Mouse (Mus musculus) liver, embryonic 13.5 days (tissue): ENCODE results near the gene Ppt2. TPM values are rescaled to one million over a fixed set of nuclear protein-coding genes. Genes with fewer than 3 reads are reported as not detected.

Experiments used
- ATAC-seq: fragments of 200-750 bp; cut with Nextera tagmentation; 2 replicates; pipeline ENCODE4 v1.8.0; 2017; ENCODE audit warnings: low read depth, mild to moderate bottlenecking, moderate number of reproducible peaks, moderate library complexity
- DNase-seq: peaks from one replicate; pipeline ENCODE4 v3.0.0; 2022
- H3K27ac ChIP-seq: fragments of 300-500 bp; sonication (generic); 2 replicates; pipeline ENCODE4 v1.5.1; 2015; ENCODE audit warnings: moderate library complexity, mild to moderate bottlenecking, inconsistent platforms
- H3K27me3 ChIP-seq: fragments of 300-500 bp; sonication (generic); 2 replicates; pipeline ENCODE4 v1.6.1; 2015; ENCODE audit warnings: mild to moderate bottlenecking, inconsistent platforms
- H3K36me3 ChIP-seq: fragments of 300-500 bp; sonication (generic); 2 replicates; pipeline ENCODE4 v1.6.1; 2015; ENCODE audit warnings: mild to moderate bottlenecking, inconsistent platforms
- H3K4me1 ChIP-seq: fragments of 300-500 bp; sonication (generic); replicated peaks from 2 replicates; pipeline ENCODE4 v1.6.1; 2015; ENCODE audit warnings: inconsistent platforms
- H3K4me2 ChIP-seq: fragments of 300-500 bp; sonication (generic); 2 replicates; pipeline ENCODE4 v1.6.1; 2015; ENCODE audit warnings: inconsistent platforms, mild to moderate bottlenecking, moderate library complexity
- H3K4me3 ChIP-seq: fragments of 300-500 bp; sonication (generic); replicated peaks from 2 replicates; pipeline ENCODE4 v1.5.1; 2015; ENCODE audit warnings: mild to moderate bottlenecking, inconsistent platforms
- H3K9ac ChIP-seq: fragments of 300-500 bp; sonication (generic); 2 replicates; pipeline ENCODE4 v1.6.1; 2015; ENCODE audit warnings: mild to moderate bottlenecking, inconsistent platforms
- H3K9me3 ChIP-seq: fragments of 300-500 bp; sonication (generic); replicated peaks from 2 replicates; pipeline ENCODE4 v1.6.1; 2016; ENCODE audit warnings: inconsistent platforms
- WGBS: fragments of 180-500 bp; shearing (Covaris S2); methylation state at CpG from one replicate; pipeline ENCODE4 v1.1.7; 2015; ENCODE audit not compliant: insufficient replicate concordance; 5-methylcytosine and 5-hydroxymethylcytosine counted together
- polyA plus RNA-seq: library from polyadenylated mRNA; unstranded; fragments of >200 nt; fragmentation: Nextera tagmentation; extraction: Ambion mirVana; gene quantifications from 2 replicates; pipeline ENCODE4 v1.2.1, GENCODE M21; 2015

Ppt2 gene
- polyA plus RNA-seq, 1 experiment from 2014 or later = 10.4 TPM

DNA sequence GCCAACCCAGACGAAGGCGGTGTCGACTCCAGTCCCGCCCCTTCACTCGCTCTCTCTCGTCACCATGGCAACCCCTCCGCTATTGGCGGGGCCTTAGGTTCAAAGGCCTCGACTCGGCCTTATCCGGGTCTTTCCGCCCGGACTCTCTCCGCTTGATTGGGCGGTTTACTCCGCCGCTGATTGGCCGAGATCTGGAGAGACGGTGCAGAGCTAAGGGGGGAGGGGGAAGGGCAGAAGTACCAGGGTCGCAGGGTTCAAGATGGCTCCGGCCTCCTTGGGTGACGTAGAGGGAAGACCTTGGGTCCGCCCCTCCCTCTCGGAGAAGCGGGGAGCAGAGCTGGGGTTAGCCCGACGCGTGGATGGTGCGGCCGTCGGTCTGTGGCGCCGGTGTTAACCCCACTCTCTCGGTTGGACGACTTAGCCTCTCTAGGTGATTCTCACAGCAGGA lies 24.2 kb downstream of the Ppt2 start, which contains the start of gene Agpat1:
Gene Agpat1, plus strand, starts transcription at position 202 of the 448 bp plus-strand sequence.
- H3K4me1 ChIP-seq = peaks cover 68% of the 10 kb centered on the region
- DNase-seq (peak; percentile 97), ATAC-seq (peak; percentile 80)

DNA sequence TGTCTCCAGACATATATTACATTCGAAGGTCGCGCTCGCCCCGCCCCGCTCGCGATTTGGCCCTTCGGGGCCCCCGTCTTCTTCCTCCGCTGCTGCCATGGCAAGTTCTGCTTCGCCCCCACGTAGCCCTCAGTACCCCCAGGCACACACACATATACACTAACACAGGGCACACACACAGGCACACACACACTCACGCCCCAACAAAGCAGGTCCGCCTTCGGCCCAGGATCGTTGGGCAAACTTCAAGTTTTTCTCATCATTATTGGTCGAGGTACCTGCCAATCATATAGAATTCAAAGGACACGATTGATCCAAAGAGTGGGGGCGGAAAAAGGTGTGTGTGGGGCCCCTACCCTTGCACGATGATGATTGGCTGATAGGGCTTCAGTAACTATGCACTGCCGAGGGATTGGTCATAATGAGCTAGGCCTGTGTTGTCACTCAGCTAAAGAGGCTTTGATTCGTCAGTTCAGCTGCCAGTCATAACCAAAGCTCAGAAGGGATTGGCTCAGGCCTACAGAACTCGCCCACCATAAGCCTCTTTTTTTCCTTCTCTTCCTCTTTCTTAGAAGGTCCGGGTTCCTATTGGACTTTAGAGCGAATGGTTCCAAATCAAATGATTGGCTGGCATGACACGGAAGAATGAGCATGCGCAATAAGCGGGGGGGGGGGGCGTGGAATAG lies 24.8 kb downstream of the Ppt2 start, which contains the start of gene Rnf5:
Gene Rnf5, minus strand, starts transcription at position 316 of the 686 bp plus-strand sequence.
- peak within 1 kb of the TSS; percentile 89 for H3K27ac ChIP-seq
- H3K4me3 ChIP-seq = peak within 1 kb of the TSS; percentile 95
- H3K27me3 ChIP-seq = no peaks in the 10 kb centered on the region
- peak within 1 kb of the TSS; percentile 97 for H3K9ac ChIP-seq
- ATAC-seq (peak; percentile 89), DNase-seq (peak; percentile 98)
- peaks cover 66% of the 10 kb centered on the region for H3K4me1 ChIP-seq
- under 1% methylated on average over 30 of the region's 30 CpGs for WGBS
- no peaks in the 10 kb centered on the region for H3K9me3 ChIP-seq
- peaks cover 32% of the 10 kb centered on the region for H3K36me3 ChIP-seq
- peak within 1 kb of the TSS; percentile 93 for H3K4me2 ChIP-seq

More for the DNA sequence above, 24.2 kb downstream of the Ppt2 start, which contains the start of gene Agpat1:
- peak within 1 kb of the TSS; percentile 97 for H3K9ac ChIP-seq
- H3K27me3 ChIP-seq = no peaks in the 10 kb centered on the region
- H3K27ac ChIP-seq = peak within 1 kb of the TSS; percentile 89
- peak within 1 kb of the TSS; percentile 93 for H3K4me2 ChIP-seq
- H3K9me3 ChIP-seq = no peaks in the 10 kb centered on the region
- H3K4me3 ChIP-seq = peak within 1 kb of the TSS; percentile 95
- WGBS = under 1% methylated on average over 35 of the region's 35 CpGs
- H3K36me3 ChIP-seq = peaks cover 32% of the 10 kb centered on the region

DNA sequence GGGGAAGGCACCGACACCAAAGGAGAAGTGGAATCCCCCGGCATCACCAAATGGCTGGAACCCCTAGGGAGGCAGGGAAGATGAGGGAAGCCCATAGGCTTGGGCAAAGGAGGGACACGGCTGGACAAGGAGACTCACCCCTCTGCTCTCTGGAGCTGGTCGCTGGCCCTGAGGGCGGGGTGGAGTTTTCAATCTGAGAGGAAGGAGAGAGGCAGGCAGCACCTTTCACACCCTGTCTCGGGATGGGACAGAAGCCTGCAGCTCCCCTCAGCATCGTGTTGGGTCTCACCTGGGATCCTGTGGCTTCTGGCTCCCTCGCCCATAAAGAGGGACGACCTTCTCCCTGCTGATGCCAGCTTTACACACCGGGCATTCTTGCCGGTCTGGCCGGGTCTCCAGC lies 26.5 kb downstream of the Ppt2 start:
- H3K4me3 ChIP-seq = peak overlapping the region; percentile 95; the same call in 1 of the 2 replicates
- peaks cover 65% of the 10 kb centered on the region for H3K4me1 ChIP-seq
- H3K36me3 ChIP-seq = peaks cover 24% of the 10 kb centered on the region
- 78% methylated on average over 12 of the region's 12 CpGs for WGBS
- peak overlapping the region; percentile 84 for H3K4me2 ChIP-seq
- no peak for ATAC-seq
- H3K9ac ChIP-seq = 0 out of 2 replicates have a peak overlapping the region, but pooled peaks have one; percentile 86
- no peaks in the 10 kb centered on the region for H3K9me3 ChIP-seq
- H3K27me3 ChIP-seq = no peaks in the 10 kb centered on the region
- H3K27ac ChIP-seq = no peak overlapping the region
- DNase-seq = no peak

DNA sequence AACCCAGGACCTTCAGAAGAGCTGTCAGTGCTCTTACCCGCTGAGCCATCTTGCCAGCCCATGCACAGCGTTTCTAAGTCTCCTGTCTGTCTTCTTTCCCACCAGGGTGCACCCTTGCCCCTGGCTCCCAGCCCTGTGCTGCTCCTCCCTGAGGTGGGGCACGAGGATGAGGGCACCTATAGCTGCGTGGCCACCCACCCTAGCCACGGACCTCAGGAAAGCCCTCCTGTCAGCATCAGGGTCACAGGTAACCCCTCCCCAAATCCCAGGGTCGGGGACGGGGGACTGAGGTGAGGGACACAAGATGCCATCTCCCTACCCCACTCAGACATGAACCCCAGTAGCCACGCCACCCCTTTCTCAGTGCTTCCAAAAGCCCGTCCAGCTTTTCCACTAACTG lies 28.4 kb downstream of the Ppt2 start:
- no peak overlapping the region for H3K27ac ChIP-seq
- H3K36me3 ChIP-seq = peaks cover 37% of the 10 kb centered on the region
- H3K4me3 ChIP-seq = no peak overlapping the region
- H3K9ac ChIP-seq = no peak overlapping the region
- no peak for DNase-seq
- 73% methylated on average over 9 of the region's 9 CpGs for WGBS
- H3K4me1 ChIP-seq = peaks cover 64% of the 10 kb centered on the region
- H3K27me3 ChIP-seq = no peaks in the 10 kb centered on the region
- no peak for ATAC-seq
- H3K9me3 ChIP-seq = no peaks in the 10 kb centered on the region
- no peak overlapping the region for H3K4me2 ChIP-seq

DNA sequence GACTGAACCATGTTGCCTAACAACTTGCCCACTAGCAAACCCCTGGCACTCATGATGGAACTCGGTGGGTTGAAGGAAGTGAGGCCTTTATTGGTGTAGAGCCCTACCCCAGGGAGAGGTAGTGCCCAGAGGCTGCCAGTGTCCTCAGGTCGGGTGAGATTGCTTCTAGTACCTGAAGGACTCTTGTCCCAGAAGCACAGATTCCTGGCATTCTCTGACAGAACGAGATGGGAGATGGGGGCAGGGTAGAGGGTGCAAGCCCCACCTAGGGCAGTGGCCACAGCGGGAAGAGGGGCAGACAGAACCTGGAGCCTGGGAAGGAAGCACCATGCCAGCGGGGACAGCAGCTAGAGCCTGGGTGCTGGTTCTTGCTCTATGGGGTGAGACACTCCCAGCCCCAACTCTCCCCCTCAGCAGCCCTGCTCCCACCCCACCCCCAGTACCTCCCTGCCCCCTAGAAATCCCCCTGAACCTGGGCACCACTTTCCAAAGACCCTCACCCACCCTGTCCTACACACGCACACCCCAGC lies 30.7 kb downstream of the Ppt2 start, which contains the start of gene Ager:
Gene Ager, plus strand, starts transcription at position 297 of the 530 bp plus-strand sequence.
- DNase-seq = no peak
- peak within 1 kb of the TSS; percentile 19; the same call in 1 of the 2 replicates for H3K9ac ChIP-seq
- no peaks in the 10 kb centered on the region for H3K9me3 ChIP-seq
- no peak within 1 kb of the TSS for H3K4me3 ChIP-seq
- no peak for ATAC-seq
- peaks cover 47% of the 10 kb centered on the region for H3K36me3 ChIP-seq
- no peaks in the 10 kb centered on the region for H3K27me3 ChIP-seq
- H3K27ac ChIP-seq = no peak within 1 kb of the TSS
- WGBS = 22% methylated on average over 6 of the region's 6 CpGs
- H3K4me1 ChIP-seq = peaks cover 77% of the 10 kb centered on the region
- no peak within 1 kb of the TSS for H3K4me2 ChIP-seq

DNA sequence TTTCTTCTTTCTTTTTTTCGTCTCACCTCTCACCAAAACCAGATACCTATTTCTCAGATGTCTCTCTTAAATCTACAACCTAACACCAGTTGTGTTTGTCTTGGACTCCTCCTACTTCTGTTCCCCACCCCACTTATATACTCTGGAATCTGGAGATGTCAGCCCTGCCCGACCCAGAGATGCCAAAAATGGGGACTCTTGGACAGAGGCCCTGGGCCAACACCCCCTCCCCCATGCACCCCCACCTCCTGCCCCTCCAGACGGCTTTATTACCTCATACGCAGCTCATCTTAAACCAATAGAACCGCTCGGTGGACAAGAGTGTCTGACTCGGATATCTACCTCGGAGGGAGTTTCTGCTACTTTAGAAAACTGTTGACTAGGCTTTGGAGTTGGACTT lies 32.2 kb downstream of the Ppt2 start:
- H3K27me3 ChIP-seq = no peaks in the 10 kb centered on the region
- 76% methylated on average over 8 of the region's 8 CpGs for WGBS

DNA sequence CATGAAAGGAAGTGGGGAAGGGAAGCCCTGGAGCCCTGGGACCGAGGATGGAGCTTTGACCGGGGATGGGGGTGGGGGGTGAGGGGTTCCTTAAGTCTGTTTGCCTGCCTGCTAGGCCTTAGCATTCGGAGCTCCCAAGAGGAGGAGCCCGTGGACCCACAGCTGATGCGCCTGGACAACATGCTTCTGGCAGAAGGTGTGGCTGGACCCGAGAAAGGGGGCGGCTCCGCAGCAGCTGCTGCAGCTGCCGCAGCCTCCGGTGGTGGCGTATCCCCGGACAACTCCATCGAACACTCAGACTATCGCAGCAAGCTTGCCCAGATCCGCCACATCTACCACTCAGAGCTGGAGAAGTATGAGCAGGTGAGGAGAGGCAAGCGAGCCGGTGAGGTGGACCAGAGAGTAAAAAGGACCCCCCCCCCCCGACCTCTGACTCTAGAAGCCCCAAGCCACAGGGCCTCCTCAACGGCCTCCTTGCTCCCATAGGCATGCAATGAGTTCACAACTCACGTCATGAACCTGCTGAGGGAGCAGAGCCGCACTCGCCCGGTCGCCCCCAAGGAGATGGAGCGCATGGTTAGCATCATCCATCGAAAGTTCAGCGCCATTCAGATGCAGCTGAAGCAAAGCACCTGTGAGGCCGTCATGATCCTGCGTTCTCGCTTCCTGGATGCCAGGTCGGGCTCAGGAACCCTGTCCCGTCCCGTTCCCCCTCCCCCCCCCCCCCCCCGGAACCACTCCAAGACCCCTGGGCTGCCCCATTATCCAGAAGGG lies 34.4 kb downstream of the Ppt2 start:
- Histone ChIP-seq H3K27me3 (no peaks in the 10 kb centered on the region), H3K27ac (peak overlapping the region; percentile 92; the same call in 1 of the 2 replicates), H3K36me3 (peaks cover 23% of the 10 kb centered on the region), H3K9ac (peak overlapping the region; percentile 89), H3K4me2 (peak overlapping the region; percentile 99), H3K9me3 (no peaks in the 10 kb centered on the region), H3K4me1 (peaks cover 87% of the 10 kb centered on the region), H3K4me3 (peak overlapping the region; percentile 85)
- WGBS = 62% methylated on average over 34 of the region's 34 CpGs
- ATAC-seq = no peak
- DNase-seq = no peak

More for the DNA sequence above, 32.2 kb downstream of the Ppt2 start:
- Histone ChIP-seq H3K27ac (no peak overlapping the region), H3K4me2 (no peak overlapping the region), H3K9ac (no peak overlapping the region), H3K4me3 (no peak overlapping the region), H3K36me3 (peaks cover 37% of the 10 kb centered on the region), H3K4me1 (peaks cover 78% of the 10 kb centered on the region), H3K9me3 (no peaks in the 10 kb centered on the region)
- ATAC-seq = no peak
- no peak for DNase-seq

DNA sequence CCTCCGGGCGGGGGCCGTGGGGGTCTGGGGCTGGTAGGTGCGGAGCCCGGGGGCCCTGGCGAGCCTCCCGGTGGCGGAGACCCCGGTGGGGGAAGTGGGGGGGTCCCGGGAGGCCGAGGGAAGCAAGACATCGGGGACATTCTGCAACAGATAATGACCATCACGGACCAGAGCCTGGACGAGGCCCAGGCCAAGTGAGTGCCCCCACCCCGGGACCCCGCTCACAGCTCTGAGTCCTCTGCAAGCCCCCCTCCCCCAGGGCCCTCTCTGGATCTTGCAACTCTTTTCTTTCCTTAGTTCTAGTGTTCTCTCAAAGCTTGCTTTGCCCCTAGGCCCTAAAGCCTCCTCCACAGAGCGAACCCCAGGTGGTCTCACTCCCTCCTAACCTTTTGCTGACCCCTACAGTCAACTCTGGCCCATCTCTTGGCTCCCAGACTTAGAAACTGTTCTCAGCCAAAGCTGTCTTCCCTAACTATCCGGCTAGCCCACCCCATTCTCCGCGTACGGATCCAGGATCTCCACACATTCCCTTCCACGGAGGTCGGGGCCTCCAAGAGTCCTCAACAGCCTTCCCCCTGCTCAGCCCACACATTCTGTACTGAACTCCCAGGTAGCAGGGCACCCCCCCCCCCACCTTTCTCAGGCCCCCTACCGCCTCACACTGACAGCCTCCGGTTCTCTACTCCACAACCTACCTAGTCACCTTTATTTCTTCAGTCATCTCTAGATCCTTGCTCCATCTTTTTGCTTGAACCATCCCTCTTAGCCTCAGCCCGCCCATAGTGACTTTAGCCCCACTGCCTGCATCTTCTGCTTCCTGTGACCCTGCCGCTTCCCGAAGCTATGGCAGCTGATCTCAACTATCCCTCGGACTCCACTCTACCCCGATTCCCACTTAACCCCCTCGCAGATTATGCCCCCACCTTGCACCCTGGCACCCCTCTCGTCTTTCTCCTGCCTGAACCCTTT lies 35.4 kb downstream of the Ppt2 start:
- Histone ChIP-seq H3K9ac (peak overlapping the region; percentile 89), H3K4me3 (peak overlapping the region; percentile 85), H3K27ac (peak overlapping the region; percentile 92), H3K36me3 (peaks cover 23% of the 10 kb centered on the region), H3K4me1 (peaks cover 89% of the 10 kb centered on the region), H3K9me3 (no peaks in the 10 kb centered on the region), H3K4me2 (peak overlapping the region; percentile 99), H3K27me3 (no peaks in the 10 kb centered on the region)
- DNase-seq (no peak), ATAC-seq (no peak)
- 5% methylated on average over 26 of the region's 32 CpGs for WGBS

DNA sequence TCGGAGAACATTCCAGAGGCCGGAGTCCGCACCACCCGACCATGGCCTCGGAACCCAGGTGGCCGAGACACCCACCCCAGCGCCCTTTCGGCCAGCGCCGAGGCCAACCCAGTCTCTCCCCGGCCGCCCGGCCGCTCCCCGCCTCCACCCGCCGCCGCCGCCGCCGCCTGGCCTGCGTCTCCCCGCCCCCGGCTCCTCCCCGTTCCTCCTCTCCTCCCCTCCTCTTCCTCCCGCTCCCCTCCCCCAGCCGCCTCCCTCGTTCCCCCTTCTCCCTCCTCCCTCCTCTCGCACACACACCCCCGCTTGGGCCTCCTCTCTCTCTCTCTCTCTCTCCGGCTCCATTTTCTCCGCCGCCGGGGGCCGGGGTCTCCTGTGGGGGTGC lies 36.3 kb downstream of the Ppt2 start:
- Histone ChIP-seq H3K9ac (peak overlapping the region; percentile 89), H3K27me3 (no peaks in the 10 kb centered on the region), H3K27ac (peak overlapping the region; percentile 92), H3K36me3 (peaks cover 23% of the 10 kb centered on the region), H3K4me3 (peak overlapping the region; percentile 85), H3K9me3 (no peaks in the 10 kb centered on the region), H3K4me2 (peak overlapping the region; percentile 99), H3K4me1 (peaks cover 86% of the 10 kb centered on the region)
- WGBS = 1% methylated on average over 28 of the region's 35 CpGs
- peak; percentile 58 for ATAC-seq
- DNase-seq = peak; percentile 82
